Mouse (Mus musculus) stomach, postnatal 0 days (tissue): ENCODE results near the gene Ddx1. TPM values are rescaled to one million over a fixed set of nuclear protein-coding genes. Genes with fewer than 3 reads are reported as not detected.

ENCODE experiments used
- ATAC-seq: fragments of 200-750 bp; cut with Nextera tagmentation; 2 replicates; pipeline ENCODE4 v1.8.0; 2017; ENCODE audit not compliant: low FRiP score, low TSS enrichment
- DNase-seq: peaks from one replicate; pipeline ENCODE4 v3.0.0-alpha.2; 2016; ENCODE audit warnings: low spot score
- H3K27ac ChIP-seq: fragments of 300-500 bp; sonication (generic); replicated peaks from 2 replicates; pipeline ENCODE4 v1.5.1; 2014; ENCODE audit warnings: mild to moderate bottlenecking, control low read depth
- H3K27me3 ChIP-seq: fragments of 300-500 bp; sonication (generic); 2 replicates; pipeline ENCODE4 v1.6.1; 2014; ENCODE audit warnings: low read length; ENCODE audit not compliant: control insufficient read depth, insufficient read depth
- H3K36me3 ChIP-seq: fragments of 300-500 bp; sonication (generic); 2 replicates; pipeline ENCODE4 v1.6.1; 2014; ENCODE audit warnings: low read length, mixed read lengths; ENCODE audit not compliant: control insufficient read depth, insufficient read depth
- H3K4me1 ChIP-seq: fragments of 300-500 bp; sonication (generic); replicated peaks from 2 replicates; pipeline ENCODE4 v1.6.1; 2014; ENCODE audit warnings: antibody characterized with exemption; ENCODE audit not compliant: control insufficient read depth, insufficient read depth
- H3K4me2 ChIP-seq: fragments of 300-500 bp; sonication (generic); replicated peaks from 2 replicates; pipeline ENCODE4 v1.6.1; 2014; ENCODE audit warnings: low read depth, mild to moderate bottlenecking, control low read depth, moderate library complexity
- H3K4me3 ChIP-seq: fragments of 300-500 bp; sonication (generic); 2 replicates; pipeline ENCODE4 v1.5.1; 2014; ENCODE audit warnings: low read depth, low read length, control low read depth
- H3K9ac ChIP-seq: fragments of 300-500 bp; sonication (generic); 2 replicates; pipeline ENCODE4 v1.6.1; 2014; ENCODE audit warnings: mild to moderate bottlenecking, low read length, control low read depth, mixed read lengths
- H3K9me3 ChIP-seq: fragments of 300-500 bp; sonication (generic); 2 replicates; pipeline ENCODE4 v1.6.1; 2016; ENCODE audit warnings: low read length; ENCODE audit not compliant: control insufficient read depth
- CTCF ChIP-seq: IDR thresholded peaks from 2 replicates; pipeline ENCODE4 v1.5.1; 2016; ENCODE audit warnings: antibody characterized with exemption, low read depth, mild to moderate bottlenecking, moderate library complexity
- EP300 ChIP-seq: optimal IDR thresholded peaks from 2 replicates; pipeline ENCODE3; 2016; ENCODE audit warnings: antibody characterized with exemption
- WGBS: fragments of 180-500 bp; shearing (Covaris S2); extraction: QIAGEN DNeasy Blood & Tissue Kit; methylation state at CpG from one replicate; pipeline ENCODE4 v1.1.7; 2014; 5-methylcytosine and 5-hydroxymethylcytosine counted together
- polyA plus RNA-seq: library from polyadenylated mRNA; unstranded; fragments of >200 nt; fragmentation: Nextera tagmentation; extraction: Ambion mirVana; gene quantifications from 2 replicates; pipeline ENCODE4 v1.2.1, GENCODE M21; 2015

Ddx1 gene
- polyA plus RNA-seq, 1 experiment from 2014 or later: 61.3 TPM

DNA sequence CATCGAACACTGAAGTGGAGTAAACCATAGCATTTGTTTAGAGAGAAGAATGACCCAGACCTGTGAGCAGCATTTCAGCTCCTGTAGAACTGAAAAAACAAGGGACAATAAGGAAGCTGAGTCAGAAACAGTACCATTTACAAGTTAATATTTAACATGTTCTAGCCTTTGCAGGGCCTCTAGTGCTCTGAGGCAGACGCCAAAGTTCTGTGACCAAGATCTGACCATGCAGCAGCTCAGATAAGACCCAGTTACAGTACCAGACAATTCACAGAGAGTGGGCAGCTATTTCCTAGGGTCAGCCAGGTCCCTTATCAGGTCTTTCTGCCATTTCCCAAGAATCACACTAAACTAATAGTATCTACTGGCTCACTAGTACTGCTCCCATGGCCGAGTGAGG, 31.4 kb downstream of the Ddx1 start:
- peak; percentile 86 for ATAC-seq
- H3K4me1 ChIP-seq: no peaks in the 10 kb centered on the region
- H3K4me2 ChIP-seq: no peak overlapping the region; the same call in 1 of the 2 replicates
- no peak overlapping the region for H3K4me3 ChIP-seq
- peaks cover 3% of the 10 kb centered on the region; the same call in 1 of the 2 replicates for H3K36me3 ChIP-seq
- 41% methylated on average over 3 of the region's 3 CpGs for WGBS
- H3K9me3 ChIP-seq: no peaks in the 10 kb centered on the region
- no peak for TF ChIP-seq EP300
- no peak for TF ChIP-seq CTCF
- DNase-seq: peak; percentile 41
- peak overlapping the region; percentile 59 for H3K27ac ChIP-seq
- H3K27me3 ChIP-seq: no peaks in the 10 kb centered on the region
- H3K9ac ChIP-seq: no peak overlapping the region

DNA sequence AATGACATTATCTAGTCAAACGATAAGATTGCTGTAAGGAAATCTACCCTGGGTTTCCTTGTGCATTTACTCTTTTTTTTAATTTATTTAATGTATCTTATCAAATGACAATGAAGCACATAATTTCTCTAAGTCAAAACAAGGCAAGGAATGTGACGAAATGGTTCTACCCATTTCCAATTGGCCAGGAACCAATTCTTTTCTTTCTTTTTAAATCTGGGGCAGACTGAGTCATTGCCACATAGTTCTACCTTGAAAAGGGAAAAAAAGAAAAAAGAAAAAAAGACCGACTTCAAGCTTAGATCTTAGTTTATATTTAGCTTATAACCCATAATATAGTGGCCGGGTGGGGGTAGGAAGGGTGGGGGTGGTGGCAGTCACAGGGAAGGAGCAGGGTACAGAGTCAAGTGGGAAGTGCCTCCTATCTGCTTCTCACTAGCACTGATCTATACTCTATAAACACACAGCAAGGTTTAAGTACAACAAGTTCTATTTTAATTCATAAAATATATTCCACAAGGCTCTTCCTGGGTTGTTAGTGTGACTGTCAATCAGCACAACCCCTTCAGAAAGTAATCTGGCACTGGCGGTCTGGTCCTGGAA, 32.4 kb downstream of the Ddx1 start:
- TF ChIP-seq CTCF (no peak), EP300 (no peak)
- Histone ChIP-seq H3K36me3 (peaks cover 3% of the 10 kb centered on the region; the same call in 1 of the 2 replicates), H3K4me3 (no peak overlapping the region), H3K9me3 (no peaks in the 10 kb centered on the region), H3K4me1 (0 out of 2 replicates have a peak, but pooled peaks cover 2% of the 10 kb centered on the region), H3K27ac (peak overlapping the region; percentile 59), H3K9ac (no peak overlapping the region), H3K4me2 (no peak overlapping the region), H3K27me3 (no peaks in the 10 kb centered on the region)
- WGBS: 33% methylated on average over 5 of the region's 5 CpGs
- ATAC-seq (no peak), DNase-seq (no peak)

DNA sequence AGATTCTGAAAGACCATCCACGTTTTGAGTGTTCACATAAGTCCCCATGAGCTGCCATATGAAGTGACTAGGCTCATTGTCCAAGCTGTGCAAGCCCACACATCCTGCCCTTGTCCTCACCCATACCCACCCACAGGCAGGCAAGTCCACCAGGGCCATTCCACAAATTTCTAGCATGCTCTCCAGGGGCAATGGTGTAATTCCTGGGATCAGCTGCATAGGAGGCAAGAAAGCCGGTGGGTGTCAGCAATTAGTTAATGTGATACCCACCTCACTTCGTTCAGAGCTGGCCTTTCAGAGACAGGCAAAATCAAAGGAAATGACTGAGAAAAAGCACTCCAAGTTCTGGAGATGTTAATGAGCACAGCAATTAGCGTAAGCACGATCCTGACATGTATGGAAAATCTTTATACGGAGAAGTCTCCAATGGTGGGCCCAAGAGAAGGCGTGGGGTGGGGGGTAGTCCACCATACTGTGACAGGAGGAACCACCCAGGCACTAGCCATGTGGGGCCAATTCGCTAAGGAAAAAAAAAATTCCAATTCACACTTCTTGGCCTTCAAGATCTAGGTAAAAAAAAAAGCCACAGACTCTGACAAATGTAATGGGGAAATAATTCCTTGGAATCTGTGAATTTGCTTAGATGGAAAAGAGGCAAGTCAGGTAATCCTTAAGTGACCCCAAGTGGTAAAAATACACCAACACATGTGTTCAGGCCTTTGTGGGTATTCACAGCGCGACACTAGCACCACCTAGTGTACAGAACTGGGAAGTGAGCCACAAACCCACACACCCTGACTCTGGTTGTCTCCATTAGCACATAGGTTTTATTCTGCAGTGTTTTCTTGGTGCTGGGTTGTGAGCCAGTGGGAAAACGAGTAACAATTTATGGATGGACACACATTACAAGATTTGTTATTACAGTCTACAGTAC, 34.4 kb downstream of the Ddx1 start:
- ATAC-seq: peak; percentile 68
- 41% methylated on average over 11 of the region's 11 CpGs for WGBS
- H3K27me3 ChIP-seq: no peaks in the 10 kb centered on the region

DNA sequence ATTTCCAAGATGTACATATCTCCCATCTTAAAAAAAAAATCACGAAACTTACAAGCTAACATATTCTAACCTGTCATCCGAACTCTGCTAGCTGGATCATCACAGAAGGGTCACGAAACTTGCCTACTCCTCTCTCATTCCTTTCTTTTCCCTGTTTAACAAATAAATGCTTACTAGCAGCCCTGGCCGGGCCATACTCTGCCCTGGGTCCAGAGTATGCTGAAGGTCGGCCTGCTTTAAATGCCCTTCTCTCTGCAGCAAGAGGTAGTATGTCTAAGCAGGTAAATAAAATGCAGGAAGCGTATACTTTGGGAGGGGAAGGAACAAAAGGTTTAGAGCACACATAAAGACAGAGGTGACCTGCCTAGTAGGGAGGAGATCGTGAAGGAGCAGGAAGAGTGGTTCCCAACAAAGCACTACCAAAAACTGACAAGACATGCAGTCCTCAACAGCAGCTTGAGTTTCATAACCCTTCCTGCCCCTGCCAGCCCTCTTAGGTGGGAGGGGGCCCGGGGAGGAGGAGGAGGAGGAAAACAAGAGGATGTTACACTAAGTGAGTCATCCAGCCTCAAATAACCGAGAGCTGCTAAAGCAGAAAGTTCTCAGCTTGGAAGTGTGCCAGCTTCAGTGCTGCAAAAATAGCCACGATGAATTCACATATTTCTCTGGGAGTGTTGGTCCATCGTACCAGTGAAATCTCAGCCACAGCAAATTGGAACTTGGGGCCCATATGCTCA, 37.1 kb downstream of the Ddx1 start:
- no peak for ATAC-seq

More for the DNA sequence above, 34.4 kb downstream of the Ddx1 start:
- no peak overlapping the region for H3K27ac ChIP-seq
- H3K4me2 ChIP-seq: no peak overlapping the region
- H3K9me3 ChIP-seq: no peaks in the 10 kb centered on the region
- H3K4me3 ChIP-seq: no peak overlapping the region
- DNase-seq: peak; percentile 88
- 0 out of 2 replicates have a peak, but pooled peaks cover 2% of the 10 kb centered on the region for H3K4me1 ChIP-seq
- H3K36me3 ChIP-seq: no peaks in the 10 kb centered on the region
- no peak overlapping the region for H3K9ac ChIP-seq
- TF ChIP-seq CTCF (peak; percentile 100), EP300 (no peak)

DNA sequence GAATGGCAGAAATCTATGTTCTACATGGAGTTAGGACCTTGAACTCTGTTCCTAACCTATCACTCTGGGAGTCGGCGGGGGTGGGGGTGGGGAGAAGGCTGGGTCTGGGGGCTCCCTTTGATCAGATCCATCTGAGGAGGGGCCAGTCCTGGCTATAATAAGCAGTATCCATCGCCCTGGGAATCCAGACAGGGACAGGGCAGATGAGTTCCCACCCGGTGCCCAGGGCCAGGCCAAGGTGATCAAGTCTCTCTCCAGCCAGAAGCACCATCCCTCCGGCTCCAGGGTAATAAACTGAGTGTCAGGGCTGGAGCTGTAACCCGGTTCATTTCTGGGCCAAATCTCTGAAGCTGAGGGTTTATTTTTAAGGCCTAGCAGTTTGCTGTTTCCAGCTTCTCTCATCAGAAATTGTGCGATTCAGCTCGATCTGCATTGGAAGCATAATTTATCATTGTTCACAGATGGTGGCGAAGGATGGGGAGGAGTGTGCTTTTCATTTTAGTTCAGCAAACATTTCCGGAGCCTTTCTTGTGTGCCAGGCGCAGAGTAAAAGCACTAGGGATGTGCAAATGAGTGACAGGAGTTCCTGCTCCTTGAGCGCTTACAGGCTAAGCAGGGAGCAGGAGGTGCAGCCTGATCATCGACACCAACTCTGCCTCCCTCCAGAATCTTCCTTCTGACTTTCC, 39.2 kb downstream of the Ddx1 start:
- Histone ChIP-seq H3K27ac (no peak overlapping the region), H3K9me3 (no peaks in the 10 kb centered on the region), H3K27me3 (no peaks in the 10 kb centered on the region), H3K4me3 (no peak overlapping the region), H3K36me3 (no peaks in the 10 kb centered on the region), H3K9ac (no peak overlapping the region), H3K4me2 (no peak overlapping the region), H3K4me1 (0 out of 2 replicates have a peak, but pooled peaks cover 2% of the 10 kb centered on the region)
- no peak for DNase-seq
- no peak for TF ChIP-seq CTCF
- no peak for TF ChIP-seq EP300
- ATAC-seq: no peak
- 60% methylated on average over 13 of the region's 13 CpGs for WGBS

More for the DNA sequence above, 37.1 kb downstream of the Ddx1 start:
- H3K9ac ChIP-seq: no peak overlapping the region
- H3K4me3 ChIP-seq: no peak overlapping the region
- TF ChIP-seq CTCF (no peak), EP300 (no peak)
- H3K9me3 ChIP-seq: no peaks in the 10 kb centered on the region
- no peaks in the 10 kb centered on the region for H3K36me3 ChIP-seq
- WGBS: 51% methylated on average over 11 of the region's 11 CpGs
- H3K27ac ChIP-seq: no peak overlapping the region
- H3K4me1 ChIP-seq: 0 out of 2 replicates have a peak, but pooled peaks cover 2% of the 10 kb centered on the region
- H3K27me3 ChIP-seq: no peaks in the 10 kb centered on the region
- H3K4me2 ChIP-seq: no peak overlapping the region
- DNase-seq: peak; percentile 25
